Mouse (Mus musculus): ENCODE data around the gene Plppr2.

- no peak for TF ChIP-seq CTCF (IDR thresholded peaks at IDR 0.05; ENCODE audit: low read depth)
- TF ChIP-seq EP300 (optimal IDR thresholded peaks at IDR 0.05) = no peak
These were observed 12.0 kb downstream of the Plppr2 start for GRCm38 (mm10) chr9:21948790-21949189.
